Comparison of ENCODE assay signal across 21 mouse cellular contexts in the genomic region with DNA sequence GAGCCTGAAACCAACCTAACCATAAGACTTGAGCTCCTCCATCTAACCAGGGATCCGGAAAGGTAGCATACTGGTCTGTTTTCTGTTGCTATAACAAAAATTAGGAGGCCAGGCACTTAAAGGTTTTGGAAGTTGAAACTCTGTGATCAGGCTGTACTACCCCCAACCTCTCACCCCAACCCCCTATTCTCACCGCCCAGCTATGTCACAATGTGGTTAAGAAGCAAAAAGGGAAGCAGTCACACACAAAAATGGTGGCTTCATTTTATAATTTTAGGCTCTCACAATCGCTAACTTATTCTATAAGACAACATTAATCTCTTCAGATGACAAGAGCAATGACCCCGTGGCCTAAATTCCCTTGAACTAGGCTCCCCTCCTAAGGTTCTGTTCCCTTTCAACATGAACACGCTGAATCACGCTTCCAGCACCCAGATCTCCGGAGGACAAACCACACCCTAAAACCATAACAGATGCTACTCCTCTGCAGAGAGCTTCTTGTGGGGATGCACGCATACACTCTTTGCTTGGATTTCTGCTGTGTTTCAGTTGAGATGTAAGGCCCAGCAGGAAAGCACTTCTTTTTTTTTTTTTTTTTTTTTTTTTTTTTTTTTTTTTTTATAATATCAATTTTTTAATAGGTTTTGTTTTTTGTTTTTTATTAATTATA. TPM values are rescaled to one million over a fixed set of nuclear protein-coding genes. Genes with fewer than 3 reads are reported as not detected.
DNase-seq lines count a peak whose midpoint lies in the region; ATAC-seq lines count a peak whose summit lies in the region.
"Had no signal": no experiment of that assay in that cellular context is flagged by ENCODE, and none has a peak within 500 bp of the region (broad histone marks: within the 10 kb centered on the region; RNA-seq: fewer than 3 reads in every experiment).

No protein-coding gene starts in this region.

- ATAC-seq in megakaryocyte, adult 5-6 weeks (ENCODE audit: poor library complexity, severe bottlenecking) = peak; percentile 90
- ATAC-seq: forebrain, postnatal 0 days had no signal

- no peak overlapping the region for H3K27ac ChIP-seq in brown adipose tissue, adult 24 weeks (replicated peaks; ENCODE audit: low read depth, low read length)
- H3K27ac ChIP-seq in embryonic facial prominence, embryonic 10.5 days (replicated peaks) = no peak overlapping the region
- H3K27ac ChIP-seq: embryonic facial prominence, embryonic 15.5 days; forebrain, embryonic 10.5 days; hindbrain, embryonic 12.5 days; limb, embryonic 13.5 days; midbrain, embryonic 12.5 days had no signal

- WGBS in embryonic facial prominence, embryonic 10.5 days = 94% methylated on average over 8 of the region's 8 CpGs

- DNase-seq in thymus, postnatal 14 days = peak; percentile 14
- no peak for DNase-seq in thymus, adult 18-20 months
- no peak for DNase-seq in heart, adult 8-10 months (ENCODE audit: low spot score)
- no peak for DNase-seq in left cerebral cortex, adult 8-10 months (ENCODE audit: low spot score in 2 of 2)
- no peak for DNase-seq in left cerebral cortex, adult 18-20 months (ENCODE audit: low spot score in 2 of 2)
- DNase-seq in embryonic facial prominence, embryonic 10.5 days (ENCODE audit: low spot score) = no peak
- DNase-seq: cerebellum, adult 11-12 months; cerebellum, postnatal 14 days; embryo, embryonic 11 days; forebrain, postnatal 0 days; heart, postnatal 10 days; kidney, adult 2 months; kidney, postnatal 36 days; lung, adult 2 months had no signal

- H3K36me3 ChIP-seq in embryonic facial prominence, embryonic 10.5 days (replicated peaks) = no peaks in the 10 kb centered on the region
- H3K36me3 ChIP-seq: embryonic facial prominence, embryonic 15.5 days; forebrain, embryonic 10.5 days; hindbrain, embryonic 12.5 days; limb, embryonic 13.5 days; midbrain, embryonic 12.5 days had no signal

- H3K27me3 ChIP-seq in embryonic facial prominence, embryonic 10.5 days (replicated peaks; ENCODE audit: low read depth, poor library complexity, severe bottlenecking) = no peaks in the 10 kb centered on the region
- H3K27me3 ChIP-seq: embryonic facial prominence, embryonic 15.5 days; hindbrain, embryonic 12.5 days; limb, embryonic 13.5 days; midbrain, embryonic 12.5 days had no signal

- H3K4me3 ChIP-seq in brown adipose tissue, adult 24 weeks (ENCODE audit: insufficient read depth, low read depth, low read length) = peak overlapping the region; percentile 6; the same call in 1 of the 2 replicates
- no peak overlapping the region for H3K4me3 ChIP-seq in embryonic facial prominence, embryonic 10.5 days
- H3K4me3 ChIP-seq: embryonic facial prominence, embryonic 15.5 days; forebrain, embryonic 10.5 days; hindbrain, embryonic 12.5 days; limb, embryonic 13.5 days; midbrain, embryonic 12.5 days had no signal

- H3K4me1 ChIP-seq in brown adipose tissue, adult 24 weeks (ENCODE audit: control insufficient read depth, insufficient read depth, insufficient read length, low read length) = 0 out of 2 replicates have a peak, but pooled peaks cover under 1% of the 10 kb centered on the region
- H3K4me1 ChIP-seq in embryonic facial prominence, embryonic 10.5 days = peaks cover 19% of the 10 kb centered on the region; the same call in 1 of the 2 replicates
- H3K4me1 ChIP-seq: embryonic facial prominence, embryonic 15.5 days; hindbrain, embryonic 12.5 days had no signal

- H3K9me3 ChIP-seq in embryonic facial prominence, embryonic 10.5 days = no peaks in the 10 kb centered on the region
- H3K9me3 ChIP-seq: embryonic facial prominence, embryonic 15.5 days; forebrain, embryonic 10.5 days; hindbrain, embryonic 12.5 days; limb, embryonic 13.5 days; midbrain, embryonic 12.5 days had no signal

RNA-seq across cellular contexts. Expression of a gene that starts 41.0 kb away (rescaled TPM):
- 4.3 and 7.7 TPM in 2 replicates for polyA plus RNA-seq in brown adipose tissue, adult 24 weeks (2012; ENCODE audit: insufficient read depth, insufficient read length, missing spikeins)
- total RNA-seq in megakaryocyte, adult 5-6 weeks (2015) = 36.6 and 44.5 TPM in 2 replicates
- 37.3 and 38.9 TPM in 2 replicates for total RNA-seq in megakaryocyte, adult 5-6 weeks (2017)
- total RNA-seq in heart, adult 8-10 months (2022) = 1 to 10 TPM; 4.0 to 6.2 (median 4.8) TPM
- 100 to 1,000 TPM; 103 to 109 (median 107) TPM for total RNA-seq in left cerebral cortex, adult 8-10 months (2022)
- total RNA-seq in left cerebral cortex, adult 18-20 months (2021) = 100 to 1,000 TPM in 1 of 2 experiments, 10 to 100 TPM in 1; 96.5 to 103 TPM
- 32.2 and 32.9 TPM in 2 replicates for polyA plus RNA-seq in embryonic facial prominence, embryonic 10.5 days (2016; fragmentation: Nextera tagmentation; extraction: Ambion mirVana)

RNA-seq across cellular contexts. Expression of a gene that starts 46.7 kb away (rescaled TPM):
- polyA plus RNA-seq in brown adipose tissue, adult 24 weeks (2012; ENCODE audit: insufficient read depth, insufficient read length, missing spikeins) = 29.2 and 37.5 TPM in 2 replicates
- 8.8 and 11.1 TPM in 2 replicates for total RNA-seq in megakaryocyte, adult 5-6 weeks (2015)
- 7.6 and 7.7 TPM in 2 replicates for total RNA-seq in megakaryocyte, adult 5-6 weeks (2017)
- total RNA-seq in heart, adult 8-10 months (2022) = 100 to 1,000 TPM; 281 to 370 (median 342) TPM
- 10 to 100 TPM in 1 of 4 experiments, 1 to 10 TPM in 3; 8.2 to 10.2 (median 9.3) TPM for total RNA-seq in left cerebral cortex, adult 8-10 months (2022)
- 10 to 100 TPM in 1 of 2 experiments, 1 to 10 TPM in 1; 9.4 to 10.2 TPM for total RNA-seq in left cerebral cortex, adult 18-20 months (2021)
- 11.2 and 11.5 TPM in 2 replicates for polyA plus RNA-seq in embryonic facial prominence, embryonic 10.5 days (2016; fragmentation: Nextera tagmentation; extraction: Ambion mirVana)

Comparison
In these comparisons a context has a peak if more than half of its experiments do, and no peak if none do; other contexts are left out.
1. RNA of a gene that starts 41.0 kb away (total RNA-seq): 103 to 109 TPM in left cerebral cortex, adult 8-10 months, 96.5 to 103 TPM in left cerebral cortex, adult 18-20 months and 36.6 to 44.5 TPM in megakaryocyte, adult 5-6 weeks; 4.0 to 6.2 TPM in heart, adult 8-10 months; every median in the first group is over 4 times any median in the second.
2. RNA of a gene that starts 46.7 kb away (total RNA-seq): 281 to 370 TPM in heart, adult 8-10 months; 9.4 to 10.2 TPM in left cerebral cortex, adult 18-20 months, 8.2 to 10.2 TPM in left cerebral cortex, adult 8-10 months and 7.6 to 11.1 TPM in megakaryocyte, adult 5-6 weeks; every median in the first group is over 10 times any median in the second.